Mouse (Mus musculus): ENCODE measurements around the gene 9930021J03Rik. TPM values are rescaled to one million over a fixed set of nuclear protein-coding genes. Genes with fewer than 3 reads are reported as not detected.

9930021J03Rik gene
- polyA plus RNA-seq, 1 experiment = 7.4 TPM

DNA sequence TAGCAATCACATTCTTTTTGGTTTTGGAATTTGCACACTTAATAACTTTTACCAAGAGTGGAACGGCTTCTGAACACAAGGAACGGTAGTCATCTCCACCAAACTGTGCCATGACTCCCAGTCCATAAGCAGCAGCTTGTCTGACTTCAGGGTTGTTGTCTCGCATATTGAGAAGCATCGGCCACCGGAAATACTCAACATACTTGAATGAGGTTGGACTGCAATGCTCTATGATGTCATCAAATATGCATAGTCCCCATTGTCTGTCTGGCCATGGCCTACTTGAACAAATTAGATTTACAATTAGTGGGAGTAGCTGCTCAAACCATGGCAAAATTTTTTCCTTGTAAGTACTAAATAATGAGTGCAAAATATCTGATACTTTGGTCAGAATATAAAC is 4.2 kb upstream of the 9930021J03Rik start:
- H3K27ac ChIP-seq (ENCODE audit: insufficient read depth, low read depth, low read length) = no peak overlapping the region
- no peaks in the 10 kb centered on the region; the same call in 1 of the 2 replicates for H3K36me3 ChIP-seq (ENCODE audit: control insufficient read depth, insufficient read depth, low read length)
- TF ChIP-seq POLR2A (IDR thresholded peaks at IDR 0.05; ENCODE audit: low read depth, low read length) (no peak), CTCF (conservative IDR thresholded peaks at IDR 0.05; ENCODE audit: insufficient read depth, insufficient read length, low read depth, low read length) (no peak)
- 97% methylated on average over 5 of the region's 5 CpGs for WGBS
- no peak overlapping the region for H3K4me3 ChIP-seq (ENCODE audit: insufficient read depth, low read depth, low read length)
- H3K4me1 ChIP-seq (ENCODE audit: control insufficient read depth, insufficient read depth, low read length) = peaks cover 7% of the 10 kb centered on the region
- H3K27me3 ChIP-seq (replicated peaks; ENCODE audit: control insufficient read depth, insufficient read depth, low read length) = no peaks in the 10 kb centered on the region
- DNase-seq = no peak

DNA sequence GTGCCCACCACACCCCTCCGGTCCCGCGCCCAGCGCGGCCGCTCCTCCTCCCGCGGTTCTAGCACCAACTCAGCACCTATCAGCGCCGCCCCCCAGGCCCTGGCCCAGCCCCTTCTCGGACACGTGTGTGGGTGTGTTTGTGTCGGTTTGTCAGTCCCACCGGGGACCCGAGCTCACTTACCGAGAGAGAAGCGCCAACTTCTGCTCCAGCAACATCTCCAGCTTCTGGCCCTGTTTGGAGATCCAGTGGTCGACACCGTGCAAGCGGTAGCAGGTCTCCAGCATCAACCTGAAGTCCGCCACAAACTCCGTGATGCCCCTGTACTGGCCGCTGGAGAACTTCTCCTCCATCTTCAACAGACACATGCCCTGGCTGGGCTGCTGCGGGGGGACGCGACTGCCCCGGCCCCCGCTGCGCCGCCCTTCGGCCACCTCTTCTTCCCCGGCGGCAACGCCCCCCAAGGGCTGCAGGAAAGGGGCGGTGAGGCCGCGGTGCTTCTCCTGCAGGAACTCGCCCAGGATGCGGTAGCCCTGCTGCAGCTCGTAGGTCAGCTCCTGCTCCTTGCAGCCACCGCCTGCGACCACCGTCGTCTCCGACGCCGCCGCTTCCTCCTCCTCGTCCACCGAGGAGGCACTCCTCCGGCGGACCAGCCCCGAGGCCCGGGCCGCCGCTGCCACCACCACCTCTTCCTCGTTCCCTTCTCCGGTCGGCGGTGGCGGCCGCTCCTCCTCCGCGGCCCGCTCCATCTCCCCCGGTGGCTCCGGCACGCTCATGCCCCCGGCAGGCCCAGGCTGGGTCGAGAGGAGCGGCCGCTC is 480 bp downstream of the 9930021J03Rik start:
- no peak for TF ChIP-seq CTCF (conservative IDR thresholded peaks at IDR 0.05; ENCODE audit: insufficient read depth, insufficient read length, low read depth, low read length)
- TF ChIP-seq POLR2A (IDR thresholded peaks at IDR 0.05; ENCODE audit: low read depth, low read length) = no peak
- peak; percentile 83 for DNase-seq
- Histone ChIP-seq H3K27ac (ENCODE audit: insufficient read depth, low read depth, low read length) (peak overlapping the region; percentile 56), H3K27me3 (replicated peaks; ENCODE audit: control insufficient read depth, insufficient read depth, low read length) (no peaks in the 10 kb centered on the region), H3K4me1 (ENCODE audit: control insufficient read depth, insufficient read depth, low read length) (peaks cover 6% of the 10 kb centered on the region; the same call in 1 of the 2 replicates), H3K36me3 (ENCODE audit: control insufficient read depth, insufficient read depth, low read length) (no peaks in the 10 kb centered on the region), H3K4me3 (ENCODE audit: insufficient read depth, low read depth, low read length) (peak overlapping the region; percentile 70)
- 1% methylated on average over 70 of the region's 72 CpGs for WGBS

- DNase-seq = no peak
Observed at GRCm38 (mm10) chr19:29803946-29804345, 1.8 kb downstream of the 9930021J03Rik start.

DNA sequence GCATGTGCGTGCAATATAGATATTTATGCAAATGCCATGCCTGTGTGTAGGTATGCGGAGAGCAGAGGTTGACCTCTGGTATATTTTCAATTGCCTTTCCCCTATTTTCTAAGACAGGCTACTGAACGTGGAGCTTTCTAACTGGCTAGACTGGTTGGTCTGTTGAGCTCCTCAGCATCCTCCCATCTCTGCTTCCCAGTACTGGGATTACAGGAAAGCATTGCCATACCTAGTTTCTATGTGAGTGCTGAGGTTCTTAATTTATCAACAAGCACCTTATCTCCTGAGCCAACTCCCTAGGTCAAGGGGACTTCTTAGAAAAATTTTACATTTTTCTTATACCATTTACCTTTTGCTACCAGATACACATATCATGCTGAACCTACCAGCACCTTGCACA is 8.4 kb downstream of the 9930021J03Rik start:
- Histone ChIP-seq H3K27me3 (replicated peaks; ENCODE audit: control insufficient read depth, insufficient read depth, low read length) (no peaks in the 10 kb centered on the region), H3K4me1 (ENCODE audit: control insufficient read depth, insufficient read depth, low read length) (no peaks in the 10 kb centered on the region; the same call in 1 of the 2 replicates), H3K27ac (ENCODE audit: insufficient read depth, low read depth, low read length) (no peak overlapping the region), H3K4me3 (ENCODE audit: insufficient read depth, low read depth, low read length) (no peak overlapping the region), H3K36me3 (ENCODE audit: control insufficient read depth, insufficient read depth, low read length) (no peaks in the 10 kb centered on the region)
- TF ChIP-seq POLR2A (IDR thresholded peaks at IDR 0.05; ENCODE audit: low read depth, low read length) = no peak
- no peak for TF ChIP-seq CTCF (conservative IDR thresholded peaks at IDR 0.05; ENCODE audit: insufficient read depth, insufficient read length, low read depth, low read length)
- WGBS = 73% methylated on average over 3 of the region's 3 CpGs
- no peak for DNase-seq

More at GRCm38 (mm10) chr19:29803946-29804345, 1.8 kb downstream of the 9930021J03Rik start:
- Histone ChIP-seq H3K36me3 (ENCODE audit: control insufficient read depth, insufficient read depth, low read length) (no peaks in the 10 kb centered on the region), H3K27ac (ENCODE audit: insufficient read depth, low read depth, low read length) (no peak overlapping the region), H3K4me1 (ENCODE audit: control insufficient read depth, insufficient read depth, low read length) (peaks cover 6% of the 10 kb centered on the region; the same call in 1 of the 2 replicates), H3K4me3 (ENCODE audit: insufficient read depth, low read depth, low read length) (no peak overlapping the region), H3K27me3 (replicated peaks; ENCODE audit: control insufficient read depth, insufficient read depth, low read length) (no peaks in the 10 kb centered on the region)
- 27% methylated on average over 3 of the region's 3 CpGs for WGBS
- TF ChIP-seq POLR2A (IDR thresholded peaks at IDR 0.05; ENCODE audit: low read depth, low read length) = no peak

DNA sequence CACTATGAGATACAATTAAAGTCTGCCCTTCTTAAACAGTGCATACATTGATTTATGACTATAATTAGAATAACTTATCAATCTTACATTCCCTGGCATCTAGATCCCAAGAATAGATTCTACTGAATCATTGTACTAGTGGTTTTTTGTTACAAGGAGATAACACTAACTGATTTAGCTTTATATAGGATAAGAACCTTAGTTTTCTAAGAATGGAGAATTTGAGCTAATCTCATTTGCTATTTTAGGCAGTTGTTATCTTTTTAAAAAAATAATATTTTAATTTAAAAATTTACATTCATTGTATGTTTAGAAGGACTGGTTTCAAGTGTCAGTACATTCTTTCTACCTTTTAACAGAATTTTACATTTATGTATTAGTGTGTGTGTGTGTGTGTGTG is 17.8 kb downstream of the 9930021J03Rik start:
- DNase-seq = no peak
- no peaks in the 10 kb centered on the region for H3K36me3 ChIP-seq (ENCODE audit: control insufficient read depth, insufficient read depth, low read length)
- H3K4me3 ChIP-seq (ENCODE audit: insufficient read depth, low read depth, low read length) = no peak overlapping the region
- no peak for TF ChIP-seq CTCF (conservative IDR thresholded peaks at IDR 0.05; ENCODE audit: insufficient read depth, insufficient read length, low read depth, low read length)
- no peak for TF ChIP-seq POLR2A (IDR thresholded peaks at IDR 0.05; ENCODE audit: low read depth, low read length)
- no peaks in the 10 kb centered on the region for H3K4me1 ChIP-seq (ENCODE audit: control insufficient read depth, insufficient read depth, low read length)
- no peak overlapping the region for H3K27ac ChIP-seq (ENCODE audit: insufficient read depth, low read depth, low read length)
- no peaks in the 10 kb centered on the region for H3K27me3 ChIP-seq (replicated peaks; ENCODE audit: control insufficient read depth, insufficient read depth, low read length)

- DNase-seq = no peak
- Histone ChIP-seq H3K27me3 (replicated peaks; ENCODE audit: control insufficient read depth, insufficient read depth, low read length) (no peaks in the 10 kb centered on the region), H3K4me1 (ENCODE audit: control insufficient read depth, insufficient read depth, low read length) (no peaks in the 10 kb centered on the region), H3K4me3 (ENCODE audit: insufficient read depth, low read depth, low read length) (no peak overlapping the region), H3K27ac (ENCODE audit: insufficient read depth, low read depth, low read length) (no peak overlapping the region), H3K36me3 (ENCODE audit: control insufficient read depth, insufficient read depth, low read length) (peaks cover 2% of the 10 kb centered on the region; the same call in 1 of the 2 replicates)
- TF ChIP-seq POLR2A (IDR thresholded peaks at IDR 0.05; ENCODE audit: low read depth, low read length) = no peak
- no peak for TF ChIP-seq CTCF (conservative IDR thresholded peaks at IDR 0.05; ENCODE audit: insufficient read depth, insufficient read length, low read depth, low read length)
- 87% methylated on average over 2 of the region's 2 CpGs for WGBS
Observed at GRCm38 (mm10) chr19:29782914-29783313, 22.9 kb downstream of the 9930021J03Rik start.

- no peak for TF ChIP-seq CTCF (conservative IDR thresholded peaks at IDR 0.05; ENCODE audit: insufficient read depth, insufficient read length, low read depth, low read length)
- TF ChIP-seq POLR2A (IDR thresholded peaks at IDR 0.05; ENCODE audit: low read depth, low read length) = no peak
- H3K27me3 ChIP-seq (replicated peaks; ENCODE audit: control insufficient read depth, insufficient read depth, low read length) = no peaks in the 10 kb centered on the region
- no peak overlapping the region for H3K4me3 ChIP-seq (ENCODE audit: insufficient read depth, low read depth, low read length)
- no peaks in the 10 kb centered on the region for H3K4me1 ChIP-seq (ENCODE audit: control insufficient read depth, insufficient read depth, low read length)
- H3K27ac ChIP-seq (ENCODE audit: insufficient read depth, low read depth, low read length) = no peak overlapping the region
- DNase-seq = no peak
- no peaks in the 10 kb centered on the region; the same call in 1 of the 2 replicates for H3K36me3 ChIP-seq (ENCODE audit: control insufficient read depth, insufficient read depth, low read length)
- 84% methylated on average over 2 of the region's 2 CpGs for WGBS
Observed at GRCm38 (mm10) chr19:29753939-29754338, 51.9 kb downstream of the 9930021J03Rik start.
